Mouse (Mus musculus): ENCODE data around the gene Fadd. TPM values are rescaled to one million over a fixed set of nuclear protein-coding genes. Genes with fewer than 3 reads are reported as not detected.

Fadd gene
- polyA plus RNA-seq, 1 experiment from 2014 or later: 10.1 TPM

Other genes with a start within 250 kb of the Fadd start
- 183 and 187 TPM in 2 replicates for gene Cttn, start 111.5 kb downstream of the Fadd start, polyA plus RNA-seq (2015; fragmentation: Nextera tagmentation; extraction: Ambion mirVana)
- gene Ppfia1, start 28.7 kb downstream of the Fadd start, polyA plus RNA-seq (2015; fragmentation: Nextera tagmentation; extraction: Ambion mirVana): 35.8 and 42.5 TPM in 2 replicates
- 9.7 and 12.0 TPM in 2 replicates for gene Ano1, start 169.5 kb upstream of the Fadd start, polyA plus RNA-seq (2015; fragmentation: Nextera tagmentation; extraction: Ambion mirVana)